Mouse (Mus musculus) kidney, postnatal 0 days (tissue): Measurements from ENCODE around the gene Ccdc33. TPM values are rescaled to one million over a fixed set of nuclear protein-coding genes. Genes with fewer than 3 reads are reported as not detected.

Source experiments
- ATAC-seq: fragments of 200-750 bp; cut with Nextera tagmentation; replicated peaks from 2 replicates; pipeline ENCODE4 v1.8.0; 2017; ENCODE audit warnings: low read depth, moderate number of reproducible peaks, moderate TSS enrichment, moderate library complexity; ENCODE audit not compliant: low FRiP score
- DNase-seq: peaks from one replicate; pipeline ENCODE4 v3.0.0-alpha.2; 2016; ENCODE audit warnings: low spot score
- H3K27ac ChIP-seq: fragments of 300-500 bp; sonication (generic); 2 replicates; pipeline ENCODE4 v1.5.1; 2014; ENCODE audit warnings: mild to moderate bottlenecking
- H3K27me3 ChIP-seq: fragments of 300-500 bp; sonication (generic); 2 replicates; pipeline ENCODE4 v1.6.1; 2014; ENCODE audit warnings: low read length, mixed read lengths; ENCODE audit not compliant: insufficient read depth
- H3K36me3 ChIP-seq: fragments of 300-500 bp; sonication (generic); 2 replicates; pipeline ENCODE4 v1.6.1; 2014; ENCODE audit warnings: low read length, mixed read lengths; ENCODE audit not compliant: insufficient read depth
- H3K4me1 ChIP-seq: fragments of 300-500 bp; sonication (generic); replicated peaks from 2 replicates; pipeline ENCODE4 v1.6.1; 2014; ENCODE audit warnings: antibody characterized with exemption, low read length, mixed read lengths; ENCODE audit not compliant: insufficient read depth
- H3K4me2 ChIP-seq: fragments of 300-500 bp; sonication (generic); 2 replicates; pipeline ENCODE4 v1.6.1; 2014; ENCODE audit warnings: mild to moderate bottlenecking, low read length, moderate library complexity, mixed read lengths
- H3K4me3 ChIP-seq: fragments of 300-500 bp; sonication (generic); replicated peaks from 2 replicates; pipeline ENCODE4 v1.5.1; 2014; ENCODE audit warnings: low read depth, low read length
- H3K9ac ChIP-seq: fragments of 300-500 bp; sonication (generic); 2 replicates; pipeline ENCODE4 v1.6.1; 2014; ENCODE audit warnings: low read depth, low read length
- H3K9me3 ChIP-seq: fragments of 300-500 bp; sonication (generic); replicated peaks from 2 replicates; pipeline ENCODE4 v1.6.1; 2016; ENCODE audit warnings: low read length, inconsistent platforms, mixed read lengths
- CTCF ChIP-seq: IDR thresholded peaks from 2 replicates; pipeline ENCODE4 v1.5.1; 2016; ENCODE audit warnings: antibody characterized with exemption, low read depth, mild to moderate bottlenecking, moderate library complexity
- WGBS: fragments of 180-500 bp; shearing (Covaris S2); extraction: QIAGEN DNeasy Blood & Tissue Kit; methylation state at CpG from one replicate; pipeline ENCODE4 v1.1.7; 2014; 5-methylcytosine and 5-hydroxymethylcytosine counted together
- polyA plus RNA-seq: library from polyadenylated mRNA; unstranded; fragments of >200 nt; fragmentation: Nextera tagmentation; extraction: Ambion mirVana; gene quantifications from 2 replicates; pipeline ENCODE4 v1.2.1, GENCODE M21; 2015

Gene Ccdc33
- polyA plus RNA-seq, 1 experiment from 2014 or later: 0.09 TPM

DNA sequence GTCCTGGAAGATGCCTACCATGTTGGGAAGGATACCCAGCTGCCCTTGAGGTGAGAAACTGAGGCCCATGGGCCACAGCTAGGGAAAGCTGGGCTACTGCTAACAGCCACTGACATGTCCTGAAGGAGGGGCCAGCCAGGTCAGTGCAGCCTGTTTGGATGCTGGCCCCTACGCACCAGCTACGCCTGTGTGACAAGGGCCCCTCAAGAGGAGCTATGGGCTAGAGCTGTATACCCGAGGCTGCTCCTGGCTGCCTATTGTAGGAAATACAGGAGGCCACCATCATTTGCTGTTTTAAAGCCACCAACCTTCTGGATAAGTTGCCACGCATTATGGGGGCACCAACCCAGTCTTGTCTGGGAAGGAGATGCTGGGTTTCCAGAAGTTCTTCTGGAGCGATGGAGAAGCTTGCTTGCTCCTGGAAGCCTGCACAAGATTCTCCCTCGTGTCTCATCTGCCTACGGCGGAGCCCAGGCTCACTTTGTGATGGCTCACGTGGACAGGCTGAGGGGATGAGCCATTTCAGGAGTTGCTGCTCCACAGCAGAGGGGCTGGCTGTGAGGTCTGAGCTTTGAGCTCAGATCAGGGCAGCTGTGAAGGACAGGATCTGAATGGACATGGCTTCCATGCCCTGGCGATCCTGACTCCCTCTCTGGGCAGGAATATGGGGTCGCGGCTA, 110.1 kb downstream of the Ccdc33 start:
- H3K4me2 ChIP-seq: no peak overlapping the region
- 67% methylated on average over 12 of the region's 12 CpGs for WGBS
- H3K9me3 ChIP-seq: no peaks in the 10 kb centered on the region
- DNase-seq (no peak), ATAC-seq (no peak)
- H3K27me3 ChIP-seq: no peaks in the 10 kb centered on the region
- no peak overlapping the region for H3K9ac ChIP-seq
- no peak for TF ChIP-seq CTCF
- H3K27ac ChIP-seq: no peak overlapping the region
- no peaks in the 10 kb centered on the region for H3K4me1 ChIP-seq
- no peak overlapping the region for H3K4me3 ChIP-seq
- no peaks in the 10 kb centered on the region for H3K36me3 ChIP-seq

GRCm38 (mm10) chr9:58005753-58006461, 112.7 kb downstream of the Ccdc33 start, which contains the start of gene Cyp11a1:
Gene Cyp11a1 (plus strand): TSS chr9:58006411.
- no peaks in the 10 kb centered on the region for H3K9me3 ChIP-seq
- no peaks in the 10 kb centered on the region for H3K4me1 ChIP-seq
- H3K9ac ChIP-seq: no peak within 1 kb of the TSS
- no peaks in the 10 kb centered on the region for H3K36me3 ChIP-seq
- H3K27me3 ChIP-seq: no peaks in the 10 kb centered on the region
- H3K4me3 ChIP-seq: no peak within 1 kb of the TSS
- TF ChIP-seq CTCF: no peak
- WGBS: 83% methylated on average over 16 of the region's 16 CpGs
- no peak within 1 kb of the TSS for H3K27ac ChIP-seq
- ATAC-seq: no peak
- no peak within 1 kb of the TSS for H3K4me2 ChIP-seq
- no peak for DNase-seq

DNA sequence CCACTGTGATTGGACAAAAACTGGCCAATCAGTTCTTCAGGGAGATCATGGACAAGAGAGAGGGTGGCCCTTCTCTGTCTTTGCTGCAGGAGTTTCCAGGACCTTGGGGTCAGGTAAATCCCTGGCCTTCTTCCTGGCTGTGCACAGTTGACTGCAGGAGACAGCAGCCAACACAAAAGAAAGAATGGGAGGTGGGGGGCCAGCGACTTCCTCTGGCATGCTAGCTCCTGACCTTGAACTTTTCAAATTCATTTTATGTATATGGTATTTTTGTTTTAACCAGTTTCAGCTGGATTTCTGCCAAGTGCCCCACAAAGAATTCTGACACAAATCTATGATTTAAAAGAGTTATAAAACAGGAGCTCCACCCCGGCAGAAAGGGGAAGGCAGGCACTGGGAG, 115.4 kb downstream of the Ccdc33 start:
- H3K9ac ChIP-seq: no peak overlapping the region
- ATAC-seq (no peak), DNase-seq (no peak)
- no peaks in the 10 kb centered on the region for H3K36me3 ChIP-seq
- H3K4me3 ChIP-seq: no peak overlapping the region
- no peak overlapping the region for H3K27ac ChIP-seq
- H3K9me3 ChIP-seq: no peaks in the 10 kb centered on the region
- H3K4me1 ChIP-seq: no peaks in the 10 kb centered on the region
- TF ChIP-seq CTCF: no peak
- H3K4me2 ChIP-seq: no peak overlapping the region
- H3K27me3 ChIP-seq: no peaks in the 10 kb centered on the region
- 32% methylated on average over 2 of the region's 2 CpGs for WGBS

GRCm38 (mm10) chr9:57999676-58000075, 118.9 kb downstream of the Ccdc33 start:
- H3K9me3 ChIP-seq: no peaks in the 10 kb centered on the region
- peaks cover 4% of the 10 kb centered on the region; the same call in 1 of the 2 replicates for H3K27me3 ChIP-seq
- no peak for DNase-seq
- H3K4me1 ChIP-seq: no peaks in the 10 kb centered on the region
- H3K9ac ChIP-seq: no peak overlapping the region
- H3K36me3 ChIP-seq: no peaks in the 10 kb centered on the region
- no peak overlapping the region for H3K4me3 ChIP-seq
- TF ChIP-seq CTCF: no peak
- no peak overlapping the region for H3K27ac ChIP-seq
- H3K4me2 ChIP-seq: no peak overlapping the region
- 46% methylated on average over 2 of the region's 2 CpGs for WGBS
- no peak for ATAC-seq

DNA sequence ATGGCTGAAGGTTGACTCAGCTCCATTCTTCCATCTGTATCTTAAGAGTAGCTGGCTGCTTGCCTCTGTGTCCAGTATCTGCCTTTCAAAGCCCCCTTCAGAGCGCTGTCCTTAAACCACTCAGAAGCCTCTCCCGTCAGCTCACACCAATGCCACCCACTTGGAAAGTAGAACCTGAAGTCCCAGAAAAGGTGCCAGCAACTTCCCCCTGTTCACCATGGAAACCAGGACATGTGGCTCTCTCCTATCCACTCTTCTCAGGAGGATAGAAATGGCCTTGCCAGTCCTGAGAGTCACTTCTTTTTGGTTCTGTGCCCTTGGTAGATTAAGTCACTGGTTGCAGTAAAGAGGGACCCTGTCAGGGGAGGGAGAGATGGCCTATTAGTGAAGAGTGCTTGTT, 119.9 kb downstream of the Ccdc33 start:
- ATAC-seq (no peak), DNase-seq (no peak)
- Histone ChIP-seq H3K27ac (no peak overlapping the region), H3K27me3 (peaks cover 4% of the 10 kb centered on the region; the same call in 1 of the 2 replicates), H3K9me3 (no peaks in the 10 kb centered on the region), H3K9ac (no peak overlapping the region), H3K36me3 (no peaks in the 10 kb centered on the region), H3K4me2 (no peak overlapping the region), H3K4me3 (no peak overlapping the region), H3K4me1 (no peaks in the 10 kb centered on the region)
- no peak for TF ChIP-seq CTCF
- 60% methylated on average over 2 of the region's 2 CpGs for WGBS

GRCm38 (mm10) chr9:57998032-57998659, 120.5 kb downstream of the Ccdc33 start:
- Histone ChIP-seq H3K27ac (no peak overlapping the region), H3K9ac (peak overlapping the region; percentile 29; the same call in 1 of the 2 replicates), H3K27me3 (peaks cover 4% of the 10 kb centered on the region; the same call in 1 of the 2 replicates), H3K4me1 (no peaks in the 10 kb centered on the region), H3K4me2 (peak overlapping the region; percentile 57), H3K4me3 (peak overlapping the region; percentile 13; the same call in 1 of the 2 replicates), H3K36me3 (no peaks in the 10 kb centered on the region), H3K9me3 (no peaks in the 10 kb centered on the region)
- WGBS: 2% methylated on average over 20 of the region's 20 CpGs
- DNase-seq (peak; percentile 87), ATAC-seq (peak; percentile 67)
- TF ChIP-seq CTCF: peak; percentile 82
